Mouse (Mus musculus): ENCODE results near the gene Lima1. TPM values are rescaled to one million over a fixed set of nuclear protein-coding genes. Genes with fewer than 3 reads are reported as not detected.

Gene Lima1
- polyA plus RNA-seq, 2 experiments = 76.0 to 81.2 TPM

DNA sequence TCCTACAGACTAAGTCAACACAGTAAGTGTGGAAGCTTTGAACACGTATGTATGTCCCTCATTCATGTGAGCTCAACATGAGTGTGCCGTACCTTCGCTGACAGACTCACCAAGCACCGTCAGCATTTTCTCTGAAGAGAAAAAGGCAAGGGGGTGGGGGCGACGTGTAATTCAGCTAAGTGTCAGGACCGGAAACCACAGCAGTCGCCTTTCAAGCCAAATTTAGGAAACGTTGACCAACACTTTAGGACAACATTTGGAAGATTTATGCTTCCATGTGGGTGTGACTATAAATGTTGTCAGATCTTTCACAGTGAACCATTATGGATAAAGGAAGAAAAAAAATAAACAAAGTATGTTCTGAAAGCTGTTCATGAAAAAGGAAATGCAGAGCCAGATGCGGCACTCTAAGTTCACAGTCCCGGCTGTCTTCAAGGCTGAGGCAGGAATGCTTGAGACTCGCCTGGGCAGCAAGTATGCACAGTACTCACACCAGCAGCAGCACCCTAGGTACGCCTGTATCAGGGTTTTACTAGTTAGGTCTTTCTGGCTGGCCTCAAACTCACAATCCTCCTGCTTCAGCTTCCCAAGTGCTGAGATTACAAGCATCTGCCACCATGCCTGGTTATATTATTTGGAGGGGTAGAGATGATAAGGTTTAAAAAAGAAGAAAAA is 27.9 kb downstream of the Lima1 start:
- TF ChIP-seq POLR2A (IDR thresholded peaks at IDR 0.05; ENCODE audit: borderline replicate concordance, extremely low read depth, insufficient read depth, insufficient read length) = no peak
- Histone ChIP-seq H3K9me3 (ENCODE audit: control insufficient read depth, low read length) (no peaks in the 10 kb centered on the region), H3K9ac (ENCODE audit: low read depth, low read length, severe bottlenecking) (no peak overlapping the region), H3K36me3 (ENCODE audit: control insufficient read depth, insufficient read depth, low read length) (no peaks in the 10 kb centered on the region), H3K4me1 (ENCODE audit: control insufficient read depth, insufficient read depth, low read length) (peaks cover 10% of the 10 kb centered on the region), H3K27me3 (ENCODE audit: control insufficient read depth, insufficient read depth, low read length) (no peaks in the 10 kb centered on the region), H3K4me3 (replicated peaks; ENCODE audit: low read length) (no peak overlapping the region), H3K4me2 (replicated peaks; ENCODE audit: low read depth, low read length, severe bottlenecking) (no peak overlapping the region), H3K27ac (replicated peaks; ENCODE audit: low read depth, low read length) (peak overlapping the region; percentile 61)
- 38% methylated on average over 13 of the region's 13 CpGs for WGBS
- ATAC-seq (ENCODE audit: low FRiP score, low read depth) (no peak; the same call in 1 of the 2 replicates), DNase-seq (ENCODE audit: low spot score) (no peak)

DNA sequence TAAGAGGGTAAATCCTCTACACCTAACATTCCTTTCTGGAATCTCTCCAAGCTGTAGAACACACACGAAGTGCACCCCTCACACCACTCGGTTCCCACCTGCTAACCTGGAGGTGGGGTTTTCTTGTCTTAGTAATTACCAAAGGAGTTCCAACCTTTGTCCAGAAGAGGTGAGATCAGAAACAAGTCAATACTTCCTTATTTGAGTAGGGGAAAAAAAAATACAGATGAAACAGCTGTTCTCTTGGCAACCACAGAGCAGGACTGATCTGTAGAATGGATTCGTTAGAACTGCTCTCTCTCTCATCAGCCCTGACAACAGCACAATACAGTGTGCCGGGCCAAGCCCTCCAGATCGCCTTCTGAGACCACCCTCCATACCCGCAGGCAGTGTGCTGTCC is 28.6 kb downstream of the Lima1 start:
- Histone ChIP-seq H3K27me3 (ENCODE audit: control insufficient read depth, insufficient read depth, low read length) (no peaks in the 10 kb centered on the region), H3K9me3 (ENCODE audit: control insufficient read depth, low read length) (no peaks in the 10 kb centered on the region), H3K36me3 (ENCODE audit: control insufficient read depth, insufficient read depth, low read length) (no peaks in the 10 kb centered on the region), H3K4me3 (replicated peaks; ENCODE audit: low read length) (no peak overlapping the region), H3K9ac (ENCODE audit: low read depth, low read length, severe bottlenecking) (no peak overlapping the region), H3K4me1 (ENCODE audit: control insufficient read depth, insufficient read depth, low read length) (peaks cover 10% of the 10 kb centered on the region), H3K27ac (replicated peaks; ENCODE audit: low read depth, low read length) (no peak overlapping the region), H3K4me2 (replicated peaks; ENCODE audit: low read depth, low read length, severe bottlenecking) (no peak overlapping the region)
- DNase-seq (ENCODE audit: low spot score) (no peak), ATAC-seq (ENCODE audit: low FRiP score, low read depth) (no peak)
- no peak for TF ChIP-seq POLR2A (IDR thresholded peaks at IDR 0.05; ENCODE audit: borderline replicate concordance, extremely low read depth, insufficient read depth, insufficient read length)
- 44% methylated on average over 6 of the region's 6 CpGs for WGBS

GRCm38 (mm10) chr15:99843856-99844255 is 31.4 kb downstream of the Lima1 start:
- WGBS = 80% methylated on average over 3 of the region's 3 CpGs
- TF ChIP-seq POLR2A (IDR thresholded peaks at IDR 0.05; ENCODE audit: borderline replicate concordance, extremely low read depth, insufficient read depth, insufficient read length) = no peak

DNA sequence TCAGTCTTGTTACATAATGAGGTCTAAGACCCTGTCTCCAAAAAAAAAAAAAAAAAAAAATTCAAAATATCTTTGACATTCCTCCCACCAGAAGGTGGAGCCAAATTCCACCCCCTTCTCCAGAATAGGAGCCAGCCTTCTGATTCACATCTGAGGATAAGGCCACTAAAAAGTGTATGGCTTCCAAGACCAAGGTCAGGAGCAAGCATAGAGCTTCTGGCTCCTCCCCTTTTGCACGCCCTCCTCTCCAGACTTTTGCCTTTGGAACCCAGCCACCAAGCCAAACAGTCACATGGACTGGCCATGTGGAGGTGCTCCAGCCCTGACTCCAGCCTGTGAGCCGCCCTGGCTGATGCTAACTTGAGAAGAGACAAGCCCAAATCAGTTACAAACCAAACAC is 35.3 kb downstream of the Lima1 start:
- Histone ChIP-seq H3K4me1 (ENCODE audit: control insufficient read depth, insufficient read depth, low read length) (0 out of 2 replicates have a peak, but pooled peaks cover 3% of the 10 kb centered on the region), H3K27me3 (ENCODE audit: control insufficient read depth, insufficient read depth, low read length) (no peaks in the 10 kb centered on the region), H3K9ac (ENCODE audit: low read depth, low read length, severe bottlenecking) (no peak overlapping the region), H3K4me2 (replicated peaks; ENCODE audit: low read depth, low read length, severe bottlenecking) (no peak overlapping the region), H3K9me3 (ENCODE audit: control insufficient read depth, low read length) (no peaks in the 10 kb centered on the region), H3K36me3 (ENCODE audit: control insufficient read depth, insufficient read depth, low read length) (no peaks in the 10 kb centered on the region), H3K4me3 (replicated peaks; ENCODE audit: low read length) (no peak overlapping the region), H3K27ac (replicated peaks; ENCODE audit: low read depth, low read length) (no peak overlapping the region)
- no peak for TF ChIP-seq POLR2A (IDR thresholded peaks at IDR 0.05; ENCODE audit: borderline replicate concordance, extremely low read depth, insufficient read depth, insufficient read length)
- 83% methylated on average over 2 of the region's 2 CpGs for WGBS
- ATAC-seq (ENCODE audit: low FRiP score, low read depth) = no peak
- no peak for DNase-seq (ENCODE audit: low spot score)

More at GRCm38 (mm10) chr15:99843856-99844255, 31.4 kb downstream of the Lima1 start:
- Histone ChIP-seq H3K27me3 (ENCODE audit: control insufficient read depth, insufficient read depth, low read length) (no peaks in the 10 kb centered on the region), H3K4me3 (replicated peaks; ENCODE audit: low read length) (no peak overlapping the region), H3K9ac (ENCODE audit: low read depth, low read length, severe bottlenecking) (no peak overlapping the region), H3K36me3 (ENCODE audit: control insufficient read depth, insufficient read depth, low read length) (no peaks in the 10 kb centered on the region), H3K4me1 (ENCODE audit: control insufficient read depth, insufficient read depth, low read length) (peaks cover 10% of the 10 kb centered on the region), H3K9me3 (ENCODE audit: control insufficient read depth, low read length) (no peaks in the 10 kb centered on the region), H3K27ac (replicated peaks; ENCODE audit: low read depth, low read length) (no peak overlapping the region), H3K4me2 (replicated peaks; ENCODE audit: low read depth, low read length, severe bottlenecking) (no peak overlapping the region)
- ATAC-seq (ENCODE audit: low FRiP score, low read depth) = no peak
- no peak for DNase-seq (ENCODE audit: low spot score)

GRCm38 (mm10) chr15:99839165-99839840 is 36.0 kb downstream of the Lima1 start:
- H3K9ac ChIP-seq (ENCODE audit: low read depth, low read length, severe bottlenecking) = no peak overlapping the region
- 0 out of 2 replicates have a peak, but pooled peaks cover 5% of the 10 kb centered on the region for H3K4me1 ChIP-seq (ENCODE audit: control insufficient read depth, insufficient read depth, low read length)
- ATAC-seq (ENCODE audit: low FRiP score, low read depth) (no peak), DNase-seq (ENCODE audit: low spot score) (no peak)
- H3K4me3 ChIP-seq (replicated peaks; ENCODE audit: low read length) = no peak overlapping the region
- H3K4me2 ChIP-seq (replicated peaks; ENCODE audit: low read depth, low read length, severe bottlenecking) = no peak overlapping the region
- no peaks in the 10 kb centered on the region for H3K36me3 ChIP-seq (ENCODE audit: control insufficient read depth, insufficient read depth, low read length)
- no peak for TF ChIP-seq POLR2A (IDR thresholded peaks at IDR 0.05; ENCODE audit: borderline replicate concordance, extremely low read depth, insufficient read depth, insufficient read length)
- H3K27me3 ChIP-seq (ENCODE audit: control insufficient read depth, insufficient read depth, low read length) = no peaks in the 10 kb centered on the region
- H3K27ac ChIP-seq (replicated peaks; ENCODE audit: low read depth, low read length) = no peak overlapping the region
- H3K9me3 ChIP-seq (ENCODE audit: control insufficient read depth, low read length) = no peaks in the 10 kb centered on the region
- 70% methylated on average over 13 of the region's 13 CpGs for WGBS
